In the genomic region with DNA sequence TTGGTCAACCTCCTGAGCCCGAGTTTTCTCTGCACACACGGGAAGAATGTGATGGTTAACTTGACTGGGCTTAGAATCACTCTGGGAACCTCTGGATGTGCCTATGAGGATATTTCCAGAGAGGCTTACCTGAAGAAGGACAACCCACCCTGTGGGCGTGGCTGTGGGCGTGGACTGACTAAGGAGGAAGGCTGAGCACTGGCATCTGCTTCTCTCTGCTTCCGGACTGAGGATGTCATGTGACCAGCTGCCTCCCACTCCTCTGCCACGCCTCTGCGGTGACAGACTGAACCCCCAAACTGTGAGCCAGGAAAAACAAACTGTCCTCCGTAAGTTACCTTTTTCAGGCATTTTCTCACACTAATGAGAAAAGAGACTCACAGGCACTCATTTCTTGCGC, we compare ENCODE assay signal across 9 mouse cellular contexts. TPM values are rescaled to one million over a fixed set of nuclear protein-coding genes. Genes with fewer than 3 reads are reported as not detected.
A peak's percentile ranks its signal among the peaks of the same experiment; 100 is the strongest.
DNase-seq lines count a peak whose midpoint lies in the region; ATAC-seq lines count a peak whose summit lies in the region.
"Had no signal": no experiment of that assay in that cellular context is flagged by ENCODE, and none has a peak within 500 bp of the region (broad histone marks: within the 10 kb centered on the region; RNA-seq: fewer than 3 reads in every experiment).

No protein-coding gene starts in this region.

- DNase-seq in adrenal gland, adult (ENCODE audit: inconsistent age in 2 of 2, low spot score in 1 of 2), result peak; percentile 57 to 66
- no peak for DNase-seq in adrenal gland, postnatal 4 days (ENCODE audit: low spot score in 2 of 2)
- peak; percentile 51 to 69 for DNase-seq in adrenal gland, postnatal 36 days
- DNase-seq in kidney, postnatal 36 days, result peak; percentile 84 to 90
- peak; percentile 58 for DNase-seq in midbrain, embryonic 10.5 days (ENCODE audit: low spot score)
- DNase-seq in left cerebral cortex, postnatal 36 days (ENCODE audit: low spot score in 2 of 2), result no peak
- DNase-seq in gastrocnemius, postnatal 36 days, result no peak

- H3K27me3 ChIP-seq in heart, embryonic 14.5 days (ENCODE audit: control insufficient read depth, insufficient read depth, low read length), result no peaks in the 10 kb centered on the region; the same call in 1 of the 2 replicates
- H3K27me3 ChIP-seq in midbrain, embryonic 10.5 days (ENCODE audit: low read depth, poor library complexity, severe bottlenecking), result no peaks in the 10 kb centered on the region

- H3K4me2 ChIP-seq in heart, embryonic 14.5 days (ENCODE audit: low read length), result peak overlapping the region; percentile 56

- 0 out of 2 replicates have a peak, but pooled peaks cover 2% of the 10 kb centered on the region for H3K9me3 ChIP-seq in heart, embryonic 14.5 days (ENCODE audit: control insufficient read depth, low read length)
- H3K9me3 ChIP-seq in midbrain, embryonic 10.5 days (replicated peaks), result no peaks in the 10 kb centered on the region

- H3K27ac ChIP-seq in heart, embryonic 14.5 days (replicated peaks in 1 of 2; ENCODE audit: control insufficient read depth in 1 of 2, insufficient read depth in 1 of 2, low read depth in 2 of 2, low read length in 2 of 2), result no peak overlapping the region
- H3K27ac ChIP-seq in midbrain, embryonic 10.5 days (replicated peaks), result no peak overlapping the region
- H3K27ac ChIP-seq: heart, adult 2 months had no signal

- WGBS in heart, embryonic 14.5 days, result 15% methylated on average over 9 of the region's 9 CpGs
- WGBS in midbrain, embryonic 10.5 days, result 16% methylated on average over 9 of the region's 9 CpGs

- intact Hi-C loops in left cerebral cortex, postnatal 36 days (cut with DNase I), result loop anchor here (5.0 kb wide), 3 partner anchors 32 to 68 kb away; no protein-coding TSS in a partner anchor
- intact Hi-C loops in gastrocnemius, postnatal 36 days (cut with DNase I), result loop anchor here (5.0 kb wide), 1 partner anchor 68 kb away; no protein-coding TSS in a partner anchor

- no peaks in the 10 kb centered on the region for H3K36me3 ChIP-seq in heart, embryonic 14.5 days (ENCODE audit: control insufficient read depth, insufficient read depth, low read length)
- H3K36me3 ChIP-seq in midbrain, embryonic 10.5 days, result no peaks in the 10 kb centered on the region

- peak overlapping the region; percentile 24 to 31; a peak in 3 of 4 replicates for H3K4me3 ChIP-seq in heart, embryonic 14.5 days (ENCODE audit: control insufficient read depth in 1 of 2, insufficient read depth in 1 of 2, low read depth in 1 of 2, low read length in 2 of 2)
- H3K4me3 ChIP-seq in midbrain, embryonic 10.5 days, result peak overlapping the region; percentile 39
- H3K4me3 ChIP-seq: heart, adult 2 months had no signal

- peak; percentile 44; the same call in 1 of the 2 replicates for ATAC-seq in heart, embryonic 14.5 days (ENCODE audit: insufficient number of reproducible peaks, insufficient read depth, low FRiP score, low read depth)

- peaks cover 8 to 12% of the 10 kb centered on the region in 2 experiments for H3K4me1 ChIP-seq in heart, embryonic 14.5 days (ENCODE audit: control insufficient read depth in 2 of 2, insufficient read depth in 2 of 2, low read length in 2 of 2)
- H3K4me1 ChIP-seq in midbrain, embryonic 10.5 days, result 0 out of 2 replicates have a peak, but pooled peaks cover 9% of the 10 kb centered on the region

- H3K9ac ChIP-seq in heart, embryonic 14.5 days (ENCODE audit: low read length), result peak overlapping the region; percentile 16; the same call in 1 of the 2 replicates

RNA-seq across cellular contexts. Expression of a gene that starts 33.3 kb away (rescaled TPM):
- 1 to 10 TPM in 1 of 2 experiments, under 1 TPM in 1; 0.99 to 1.1 TPM for total RNA-seq in adrenal gland, postnatal 4 days (2021)
- under 1 TPM in 1 of 2 experiments, not detected in 1; 0.20 TPM for total RNA-seq in adrenal gland, postnatal 36 days (2021)
- polyA plus RNA-seq in heart, embryonic 14.5 days (2014; fragmentation: Nextera tagmentation; extraction: Ambion mirVana), result 0.18 TPM in 1 of 2 replicates, not detected in the other
- 0.25 and 0.53 TPM in 2 replicates for polyA plus RNA-seq in midbrain, embryonic 10.5 days (2016; fragmentation: Nextera tagmentation; extraction: Ambion mirVana)
- total RNA-seq in left cerebral cortex, postnatal 36 days (2021), result 1 to 10 TPM in 1 of 2 experiments, under 1 TPM in 1; 0.86 to 2.4 TPM
- not detected for total RNA-seq in gastrocnemius, postnatal 36 days (2021)

Comparison
In these comparisons a context has a peak if more than half of its experiments do, and no peak if none do; other contexts are left out.
1. DNase-seq: peak in adrenal gland, adult (2 of 2), adrenal gland, postnatal 36 days (2 of 2), kidney, postnatal 36 days (2 of 2) and midbrain, embryonic 10.5 days (single experiment); none in adrenal gland, postnatal 4 days (0 of 2), left cerebral cortex, postnatal 36 days (0 of 2) and gastrocnemius, postnatal 36 days (0 of 2).